Mouse (Mus musculus): ENCODE measurements around the gene Mical3. TPM values are rescaled to one million over a fixed set of nuclear protein-coding genes. Genes with fewer than 3 reads are reported as not detected.
"Not testable (repeated sequence)": the region's sequence is repeated elsewhere in the genome, so short reads cannot be mapped to it uniquely, and the experiment has no call there.

Gene Mical3
- polyA plus RNA-seq, 1 experiment from 2014 or later = 13.1 TPM

GRCm38 (mm10) chr6:120926880-120927279, 203.9 kb downstream of the Mical3 start:
- ATAC-seq (replicated peaks; ENCODE audit: low FRiP score) = no peak
- WGBS = 40% methylated on average over 2 of the region's 2 CpGs
- Histone ChIP-seq H3K27me3 (no peaks in the 10 kb centered on the region), H3K4me1 (peaks cover 4% of the 10 kb centered on the region; the same call in 1 of the 2 replicates), H3K4me3 (replicated peaks) (no peak overlapping the region), H3K9ac (no peak overlapping the region), H3K27ac (no peak overlapping the region), H3K4me2 (no peak overlapping the region), H3K9me3 (replicated peaks) (no peaks in the 10 kb centered on the region), H3K36me3 (peaks cover 6% of the 10 kb centered on the region; the same call in 1 of the 2 replicates)

DNA sequence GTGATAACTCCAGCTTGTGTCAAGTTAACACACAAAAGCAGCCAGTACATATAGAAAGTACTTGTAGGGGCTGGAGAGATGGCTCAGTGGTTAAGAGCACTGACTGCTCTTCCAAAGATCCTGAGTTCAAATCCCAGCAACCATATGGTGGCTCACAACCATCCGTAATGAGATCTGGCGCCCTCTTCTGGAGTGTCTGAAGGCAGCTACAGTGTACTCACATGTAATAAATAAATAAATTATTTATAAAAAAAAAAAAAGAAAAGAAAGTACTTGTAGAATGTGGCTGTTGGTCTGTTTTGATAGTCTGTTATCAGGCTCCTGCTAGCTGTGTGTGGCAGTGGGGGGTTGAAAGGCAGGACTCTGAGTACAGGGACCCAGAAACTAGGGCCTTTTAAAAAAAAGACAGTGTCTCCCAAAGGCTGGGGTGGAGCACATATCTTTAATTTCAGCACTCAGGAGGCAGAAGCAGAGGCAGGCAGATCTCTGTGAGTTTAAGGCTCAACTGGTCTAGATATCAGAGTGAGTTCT, 205.9 kb downstream of the Mical3 start:
- 79% methylated on average over 2 of the region's 2 CpGs for WGBS
- H3K36me3 ChIP-seq; H3K4me1 ChIP-seq; H3K9me3 ChIP-seq (replicated peaks); ATAC-seq (replicated peaks; ENCODE audit: low FRiP score); H3K9ac ChIP-seq; H3K4me2 ChIP-seq; H3K27me3 ChIP-seq; H3K4me3 ChIP-seq (replicated peaks); H3K27ac ChIP-seq: not testable (repeated sequence)

DNA sequence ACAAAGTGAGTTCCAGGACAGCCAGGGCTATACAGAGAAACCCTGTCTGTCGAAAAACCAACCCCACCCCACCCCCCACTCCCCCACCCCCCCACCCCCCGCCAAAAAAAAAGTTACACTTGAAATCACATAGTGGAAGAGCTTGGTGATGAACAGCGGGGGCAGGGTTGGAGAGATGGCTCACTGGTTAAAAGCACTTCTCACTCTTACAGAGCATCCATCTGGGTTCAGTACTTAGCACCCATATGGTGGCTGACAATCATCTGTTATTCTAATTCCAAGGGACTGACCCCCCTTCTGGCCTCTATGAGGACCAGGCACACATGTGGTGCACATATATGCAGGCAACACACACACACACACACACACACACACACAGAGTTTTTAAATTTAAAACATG, 212.8 kb downstream of the Mical3 start:
- WGBS = 43% methylated on average over 3 of the region's 3 CpGs
- H3K36me3 ChIP-seq = no peaks in the 10 kb centered on the region
- no peak overlapping the region for H3K4me3 ChIP-seq (replicated peaks)
- H3K9ac ChIP-seq = no peak overlapping the region
- H3K4me1 ChIP-seq = peaks cover 24% of the 10 kb centered on the region
- H3K9me3 ChIP-seq (replicated peaks) = no peaks in the 10 kb centered on the region
- H3K27me3 ChIP-seq = 0 out of 2 replicates have a peak, but pooled peaks cover 6% of the 10 kb centered on the region
- H3K27ac ChIP-seq = no peak overlapping the region
- no peak for ATAC-seq (replicated peaks; ENCODE audit: low FRiP score)
- H3K4me2 ChIP-seq = no peak overlapping the region

DNA sequence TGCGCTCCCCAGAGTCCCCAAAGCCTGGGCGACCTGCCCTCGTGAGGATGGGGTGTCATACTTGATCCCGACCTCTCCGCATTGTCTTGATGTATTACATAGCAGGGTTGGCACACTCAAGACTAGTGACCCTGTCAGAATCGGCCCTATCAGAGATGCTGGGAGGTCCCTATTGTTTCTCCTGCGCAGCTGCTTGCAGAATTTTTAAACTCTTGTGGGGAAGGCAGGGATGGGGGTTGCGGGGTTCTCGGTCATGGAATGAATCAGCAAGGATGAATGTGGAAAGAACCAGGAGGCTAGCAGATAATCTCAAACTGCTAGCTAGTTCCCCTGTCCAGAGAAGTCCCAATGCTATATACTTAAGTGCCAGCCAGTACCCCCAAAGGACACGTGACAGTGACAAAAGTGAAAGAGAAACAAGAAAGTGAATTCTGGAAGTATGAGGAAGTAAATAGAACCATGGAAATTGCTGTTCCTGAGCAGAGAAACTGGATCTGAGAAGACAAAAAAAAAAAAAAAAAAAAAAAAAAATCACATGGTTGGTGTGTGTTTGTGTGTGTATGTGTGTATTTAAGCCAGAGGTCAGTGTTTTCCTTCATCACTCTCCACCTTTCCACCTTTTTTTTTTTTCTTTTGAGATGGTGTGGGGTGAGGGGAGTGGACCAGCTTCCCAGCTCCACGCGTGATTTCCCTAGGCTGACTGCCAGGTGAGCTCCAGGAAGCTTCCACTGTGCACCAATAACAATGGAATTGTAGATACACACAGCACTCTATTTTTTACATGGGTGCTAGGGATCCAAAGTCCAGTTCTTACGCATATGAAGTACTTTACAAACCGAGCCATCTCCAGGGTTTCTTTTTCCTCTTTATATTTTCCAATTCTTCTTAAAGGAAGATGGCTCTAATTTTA, 213.6 kb downstream of the Mical3 start:
- WGBS = 23% methylated on average over 11 of the region's 14 CpGs
- not testable (repeated sequence) for H3K27ac ChIP-seq; H3K9ac ChIP-seq; H3K36me3 ChIP-seq; H3K27me3 ChIP-seq; ATAC-seq (replicated peaks; ENCODE audit: low FRiP score); H3K9me3 ChIP-seq (replicated peaks)
- Histone ChIP-seq H3K4me1 (peaks cover 26% of the 10 kb centered on the region), H3K4me3 (replicated peaks) (peak overlapping the region; percentile 64), H3K4me2 (peak overlapping the region; percentile 98)

DNA sequence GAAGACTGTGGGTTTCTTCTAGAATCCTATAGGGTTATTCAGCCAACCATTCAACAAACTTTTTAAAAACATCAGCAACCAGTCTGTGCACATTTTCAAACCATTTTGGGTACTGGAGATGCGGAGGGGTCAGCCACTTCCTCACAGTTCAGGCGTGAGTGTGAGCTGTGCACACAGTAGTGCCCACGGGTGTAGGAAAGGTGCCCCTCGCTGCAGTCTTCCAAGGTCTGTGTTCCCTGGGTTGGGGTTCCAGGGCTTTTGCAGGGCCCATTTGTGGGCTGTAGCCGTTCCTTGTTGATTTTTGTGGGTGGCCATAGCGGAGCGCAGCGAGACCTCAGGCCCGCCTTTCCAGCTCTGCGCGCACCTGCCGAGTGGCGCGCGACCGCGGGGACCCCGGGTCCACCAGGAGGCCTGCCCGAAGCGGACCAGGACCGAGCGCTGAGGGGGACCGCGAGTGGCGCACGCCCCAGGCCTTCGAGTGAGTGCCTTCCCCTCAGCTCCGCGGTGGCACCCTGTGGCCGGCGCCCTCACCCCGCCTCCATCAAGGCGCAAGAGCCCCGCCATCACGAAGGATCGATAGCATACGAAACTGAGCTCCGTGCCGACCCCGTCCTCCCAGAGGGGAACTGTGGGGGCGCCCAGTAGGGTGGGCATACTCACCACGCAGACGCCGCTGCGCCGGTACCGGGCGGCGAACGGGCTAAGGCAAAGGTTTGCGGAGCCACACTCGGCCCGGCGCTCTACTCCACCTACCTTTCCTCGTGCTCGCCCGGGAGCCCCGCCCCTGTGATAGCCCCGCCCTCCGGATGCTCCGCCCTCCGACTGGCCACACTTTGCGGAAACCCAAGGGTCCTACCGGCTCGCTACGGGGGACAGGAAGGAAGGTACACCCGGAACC, 214.5 kb downstream of the Mical3 start, which contains the start of gene Bid:
Bid (minus strand) TSS at position 780 of the 898 bp plus-strand sequence.
- Histone ChIP-seq H3K36me3 (no peaks in the 10 kb centered on the region), H3K4me3 (replicated peaks) (peak within 1 kb of the TSS; percentile 64), H3K9ac (peak within 1 kb of the TSS; percentile 65), H3K27me3 (0 out of 2 replicates have a peak, but pooled peaks cover 6% of the 10 kb centered on the region), H3K4me2 (peak within 1 kb of the TSS; percentile 98), H3K9me3 (replicated peaks) (no peaks in the 10 kb centered on the region), H3K27ac (no peak within 1 kb of the TSS), H3K4me1 (peaks cover 29% of the 10 kb centered on the region)
- ATAC-seq (replicated peaks; ENCODE audit: low FRiP score) = peak; percentile 93
- WGBS = 1% methylated on average over 63 of the region's 67 CpGs

- no peak overlapping the region for H3K27ac ChIP-seq
- H3K4me1 ChIP-seq = peaks cover 29% of the 10 kb centered on the region
- 35% methylated on average over 2 of the region's 2 CpGs for WGBS
- peak overlapping the region; percentile 98 for H3K4me2 ChIP-seq
- H3K27me3 ChIP-seq = 0 out of 2 replicates have a peak, but pooled peaks cover 6% of the 10 kb centered on the region
- peak overlapping the region; percentile 64 for H3K4me3 ChIP-seq (replicated peaks)
- no peaks in the 10 kb centered on the region for H3K9me3 ChIP-seq (replicated peaks)
- ATAC-seq (replicated peaks; ENCODE audit: low FRiP score) = 0 out of 2 replicates have a peak, but pooled peaks have one; percentile 9
- H3K9ac ChIP-seq = peak overlapping the region; percentile 65; the same call in 1 of the 2 replicates
- no peaks in the 10 kb centered on the region for H3K36me3 ChIP-seq
Measured at GRCm38 (mm10) chr6:120915649-120915975, 215.2 kb downstream of the Mical3 start.

GRCm38 (mm10) chr6:120914911-120915648, 215.7 kb downstream of the Mical3 start:
- Histone ChIP-seq H3K4me1 (peaks cover 29% of the 10 kb centered on the region), H3K9me3 (replicated peaks) (no peaks in the 10 kb centered on the region), H3K27ac (no peak overlapping the region), H3K4me3 (replicated peaks) (peak overlapping the region; percentile 64; the same call in 1 of the 2 replicates), H3K36me3 (no peaks in the 10 kb centered on the region), H3K9ac (no peak overlapping the region), H3K27me3 (0 out of 2 replicates have a peak, but pooled peaks cover 6% of the 10 kb centered on the region), H3K4me2 (peak overlapping the region; percentile 98)
- 0 out of 2 replicates have a peak, but pooled peaks have one; percentile 9 for ATAC-seq (replicated peaks; ENCODE audit: low FRiP score)
- 41% methylated on average over 9 of the region's 9 CpGs for WGBS

DNA sequence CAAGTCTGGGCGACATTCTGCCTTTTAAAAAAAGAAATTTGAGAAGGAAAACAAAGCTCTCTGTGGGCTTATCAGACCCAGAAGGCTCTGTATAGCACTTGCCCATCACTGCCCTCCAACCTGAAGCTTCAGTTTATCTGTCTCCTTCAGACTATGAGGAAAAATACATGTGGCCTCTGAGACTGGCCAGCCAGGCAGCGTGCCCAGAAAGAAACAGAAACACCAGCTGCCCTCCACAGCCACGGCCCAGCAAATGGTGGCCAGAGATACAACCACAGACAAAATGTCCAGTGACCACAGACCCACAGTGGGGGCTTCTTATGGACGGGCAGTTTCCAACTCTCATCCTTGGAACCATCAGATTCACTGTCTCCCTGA, 216.3 kb downstream of the Mical3 start:
- no peak overlapping the region for H3K27ac ChIP-seq
- H3K9me3 ChIP-seq (replicated peaks) = no peaks in the 10 kb centered on the region
- H3K4me2 ChIP-seq = no peak overlapping the region
- no peak overlapping the region for H3K9ac ChIP-seq
- H3K4me1 ChIP-seq = peaks cover 29% of the 10 kb centered on the region
- 77% methylated on average over 4 of the region's 4 CpGs for WGBS
- ATAC-seq (replicated peaks; ENCODE audit: low FRiP score) = no peak
- no peaks in the 10 kb centered on the region for H3K36me3 ChIP-seq
- no peak overlapping the region for H3K4me3 ChIP-seq (replicated peaks)
- H3K27me3 ChIP-seq = 0 out of 2 replicates have a peak, but pooled peaks cover 6% of the 10 kb centered on the region

DNA sequence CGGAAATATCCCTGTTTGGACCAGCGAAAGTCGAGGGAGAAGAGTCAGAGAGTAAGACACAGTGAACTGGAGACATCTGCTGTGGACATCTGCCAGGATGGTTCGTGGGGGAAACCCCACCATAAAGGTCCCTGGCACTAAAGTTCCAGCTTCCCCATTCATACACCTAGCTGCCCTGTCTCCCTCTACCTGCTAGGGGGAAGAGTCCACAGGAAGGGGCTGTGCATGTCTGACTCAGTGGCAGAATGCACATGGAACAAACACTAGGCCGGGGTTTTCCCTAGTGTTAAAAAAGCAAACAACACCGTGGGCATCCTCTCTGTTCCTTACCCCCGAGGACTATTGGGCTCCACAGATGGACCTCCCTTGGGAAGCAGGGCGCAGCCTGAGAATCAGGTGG, 217.0 kb downstream of the Mical3 start:
- H3K4me3 ChIP-seq (replicated peaks) = no peak overlapping the region
- no peaks in the 10 kb centered on the region for H3K36me3 ChIP-seq
- ATAC-seq (replicated peaks; ENCODE audit: low FRiP score) = no peak
- no peak overlapping the region for H3K4me2 ChIP-seq
- H3K9ac ChIP-seq = no peak overlapping the region
- no peaks in the 10 kb centered on the region for H3K9me3 ChIP-seq (replicated peaks)
- 87% methylated on average over 8 of the region's 8 CpGs for WGBS
- H3K27ac ChIP-seq = no peak overlapping the region
- H3K4me1 ChIP-seq = peaks cover 29% of the 10 kb centered on the region
- H3K27me3 ChIP-seq = 0 out of 2 replicates have a peak, but pooled peaks cover 6% of the 10 kb centered on the region

- H3K4me1 ChIP-seq = peaks cover 29% of the 10 kb centered on the region
- H3K36me3 ChIP-seq = no peaks in the 10 kb centered on the region
- no peak overlapping the region for H3K4me3 ChIP-seq (replicated peaks)
- H3K9ac ChIP-seq = no peak overlapping the region
- 54% methylated on average over 2 of the region's 2 CpGs for WGBS
- no peaks in the 10 kb centered on the region for H3K9me3 ChIP-seq (replicated peaks)
- no peak for ATAC-seq (replicated peaks; ENCODE audit: low FRiP score)
- H3K27me3 ChIP-seq = 0 out of 2 replicates have a peak, but pooled peaks cover 6% of the 10 kb centered on the region
- H3K27ac ChIP-seq = no peak overlapping the region
- H3K4me2 ChIP-seq = no peak overlapping the region
Measured at GRCm38 (mm10) chr6:120912931-120913330, 217.9 kb downstream of the Mical3 start.
